Mouse (Mus musculus) neural tube, embryonic 12.5 days (tissue): ENCODE measurements around the gene BC003965. TPM values are rescaled to one million over a fixed set of nuclear protein-coding genes. Genes with fewer than 3 reads are reported as not detected.
A peak's percentile ranks its signal among the peaks of the same experiment; 100 is the strongest.

Source experiments
- ATAC-seq: fragments of 200-750 bp; cut with Nextera tagmentation; 2 replicates; pipeline ENCODE4 v1.8.0; 2017; ENCODE audit warnings: low read depth, mild to moderate bottlenecking, moderate TSS enrichment, moderate library complexity; ENCODE audit not compliant: low FRiP score
- H3K27ac ChIP-seq: fragments of 300-500 bp; sonication (generic); 2 replicates; pipeline ENCODE4 v1.5.1; 2016
- H3K27me3 ChIP-seq: fragments of 300-500 bp; sonication (generic); replicated peaks from 2 replicates; pipeline ENCODE4 v1.6.1; 2016; ENCODE audit warnings: mild to moderate bottlenecking
- H3K36me3 ChIP-seq: fragments of 300-500 bp; sonication (generic); 2 replicates; pipeline ENCODE4 v1.6.1; 2016; ENCODE audit warnings: mild to moderate bottlenecking
- H3K4me1 ChIP-seq: fragments of 300-500 bp; sonication (generic); 2 replicates; pipeline ENCODE4 v1.6.1; 2016
- H3K4me2 ChIP-seq: fragments of 300-500 bp; sonication (generic); replicated peaks from 2 replicates; pipeline ENCODE4 v1.6.1; 2016; ENCODE audit warnings: mild to moderate bottlenecking
- H3K4me3 ChIP-seq: fragments of 300-500 bp; sonication (generic); 2 replicates; pipeline ENCODE4 v1.5.1; 2016
- H3K9ac ChIP-seq: fragments of 300-500 bp; sonication (generic); 2 replicates; pipeline ENCODE4 v1.6.1; 2016; ENCODE audit warnings: mild to moderate bottlenecking
- H3K9me3 ChIP-seq: fragments of 300-500 bp; sonication (generic); 2 replicates; pipeline ENCODE4 v1.6.1; 2016; ENCODE audit warnings: mild to moderate bottlenecking
- WGBS: fragments of 180-500 bp; shearing (Covaris S2); methylation state at CpG from one replicate; pipeline ENCODE4 v1.1.7; 2016; 5-methylcytosine and 5-hydroxymethylcytosine counted together
- polyA plus RNA-seq: library from polyadenylated mRNA; unstranded; fragments of >200 nt; fragmentation: Nextera tagmentation; extraction: Ambion mirVana; gene quantifications from 2 replicates; pipeline ENCODE4 v1.2.1, GENCODE M21; 2016

Gene BC003965
- polyA plus RNA-seq, 1 experiment from 2014 or later: 34.1 TPM

DNA sequence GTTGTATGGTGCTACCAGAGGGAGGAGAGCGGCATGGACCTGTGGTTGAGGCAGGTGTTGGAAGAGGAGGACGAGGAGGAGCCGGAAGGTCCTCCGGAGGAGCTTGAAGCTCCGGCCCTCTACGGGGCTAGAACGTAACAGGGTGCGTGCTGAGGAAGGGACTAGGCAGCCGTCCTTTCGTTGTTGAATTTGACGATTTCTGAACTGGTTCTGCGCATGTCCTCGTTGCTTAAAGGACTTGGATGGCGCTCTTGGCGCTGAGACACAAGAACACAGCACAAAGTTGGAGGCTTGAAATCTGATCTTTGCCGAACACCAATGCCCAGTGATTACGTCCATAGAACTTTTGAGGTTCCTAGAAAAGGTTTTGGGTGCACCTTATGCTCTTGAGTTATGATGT, 607 bp downstream of the BC003965 start:
- peak; percentile 15; the same call in 1 of the 2 replicates for ATAC-seq
- 10% methylated on average over 17 of the region's 17 CpGs for whole genome bisulfite sequencing
- Histone ChIP-seq H3K9me3 (no peaks in the 10 kb centered on the region), H3K9ac (peak overlapping the region; percentile 87), H3K4me2 (peak overlapping the region; percentile 96), H3K27ac (no peak overlapping the region), H3K27me3 (no peaks in the 10 kb centered on the region), H3K4me3 (peak overlapping the region; percentile 78), H3K4me1 (peaks cover 25% of the 10 kb centered on the region), H3K36me3 (no peaks in the 10 kb centered on the region)

DNA sequence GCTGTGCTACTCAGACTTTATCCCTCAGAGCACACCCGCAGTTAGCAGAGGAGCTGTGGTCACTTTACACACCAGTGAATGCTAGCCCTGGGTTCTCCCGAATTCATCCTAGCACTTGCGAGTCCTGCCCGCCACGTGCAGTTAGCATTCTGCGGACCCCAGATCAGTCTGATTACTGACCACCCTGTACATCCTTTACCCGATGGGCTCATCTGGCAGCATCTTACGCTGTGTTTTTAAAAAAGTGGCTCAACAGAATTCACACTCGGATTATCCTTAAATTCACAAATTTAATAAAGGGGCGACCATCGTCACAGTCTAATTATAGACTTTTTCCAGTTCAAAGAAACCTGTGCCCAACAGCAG, 3.4 kb downstream of the BC003965 start:
- no peaks in the 10 kb centered on the region for H3K9me3 ChIP-seq
- WGBS: 7% methylated on average over 11 of the region's 11 CpGs
- peak overlapping the region; percentile 98 for H3K4me3 ChIP-seq
- ATAC-seq: no peak
- H3K4me2 ChIP-seq: peak overlapping the region; percentile 86
- H3K27me3 ChIP-seq: no peaks in the 10 kb centered on the region
- H3K9ac ChIP-seq: peak overlapping the region; percentile 82
- peaks cover 8% of the 10 kb centered on the region; the same call in 1 of the 2 replicates for H3K36me3 ChIP-seq
- no peak overlapping the region for H3K27ac ChIP-seq
- peaks cover 29% of the 10 kb centered on the region for H3K4me1 ChIP-seq

DNA sequence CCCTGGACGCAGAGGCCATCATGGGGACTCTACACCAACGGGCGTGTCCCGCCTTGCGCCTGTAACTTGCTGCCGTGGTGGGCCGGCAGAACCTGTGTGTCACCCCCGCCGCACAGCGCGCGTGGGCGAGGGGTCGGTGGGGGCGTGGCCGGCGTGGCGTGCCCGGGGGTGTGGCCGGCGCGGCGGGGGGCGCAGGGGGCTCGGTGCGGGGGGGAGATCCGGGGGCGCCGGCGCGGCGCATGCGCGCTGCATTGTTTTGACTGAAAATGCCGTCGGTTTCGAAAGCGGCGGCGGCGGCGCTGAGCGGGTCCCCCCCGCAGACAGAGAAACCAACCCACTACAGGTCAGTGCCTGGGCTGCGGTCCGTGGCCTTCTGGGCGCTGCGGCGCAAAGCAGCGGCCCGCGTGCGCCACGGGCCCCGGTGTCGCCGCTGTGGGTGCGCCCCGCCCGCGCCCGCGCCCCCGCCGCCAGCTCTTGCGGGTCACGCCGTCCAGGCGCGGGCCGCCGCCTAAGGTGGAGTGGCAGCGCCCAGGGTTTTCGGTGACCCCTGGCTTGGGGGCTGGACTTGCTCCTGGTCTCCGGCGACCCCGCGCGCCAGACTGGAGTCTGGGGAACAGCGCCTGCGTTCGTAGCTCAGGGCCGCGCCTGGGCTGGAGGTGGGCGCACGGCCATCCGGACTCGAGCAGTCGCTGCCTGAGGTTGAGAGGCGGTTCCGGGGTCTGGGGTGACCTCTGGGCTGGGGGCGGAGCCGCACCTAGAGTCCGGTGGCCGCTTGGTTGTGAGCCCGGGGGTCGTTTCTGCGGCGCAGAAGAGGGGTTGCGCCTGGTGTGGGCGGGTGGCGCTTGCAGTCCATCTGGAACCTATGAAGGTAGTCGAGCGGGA, 4.0 kb downstream of the BC003965 start, which contains the start of gene Unkl:
Gene Unkl, plus strand, starts transcription at position 248 of the 882 bp plus-strand sequence.
- peaks cover 8% of the 10 kb centered on the region; the same call in 1 of the 2 replicates for H3K36me3 ChIP-seq
- H3K4me3 ChIP-seq: peak within 1 kb of the TSS; percentile 98
- H3K9me3 ChIP-seq: no peaks in the 10 kb centered on the region
- H3K4me2 ChIP-seq: peak within 1 kb of the TSS; percentile 86
- H3K9ac ChIP-seq: peak within 1 kb of the TSS; percentile 82
- under 1% methylated on average over 103 of the region's 104 CpGs for WGBS
- H3K4me1 ChIP-seq: peaks cover 26% of the 10 kb centered on the region
- peak; percentile 35 for ATAC-seq
- H3K27ac ChIP-seq: no peak within 1 kb of the TSS
- no peaks in the 10 kb centered on the region for H3K27me3 ChIP-seq

DNA sequence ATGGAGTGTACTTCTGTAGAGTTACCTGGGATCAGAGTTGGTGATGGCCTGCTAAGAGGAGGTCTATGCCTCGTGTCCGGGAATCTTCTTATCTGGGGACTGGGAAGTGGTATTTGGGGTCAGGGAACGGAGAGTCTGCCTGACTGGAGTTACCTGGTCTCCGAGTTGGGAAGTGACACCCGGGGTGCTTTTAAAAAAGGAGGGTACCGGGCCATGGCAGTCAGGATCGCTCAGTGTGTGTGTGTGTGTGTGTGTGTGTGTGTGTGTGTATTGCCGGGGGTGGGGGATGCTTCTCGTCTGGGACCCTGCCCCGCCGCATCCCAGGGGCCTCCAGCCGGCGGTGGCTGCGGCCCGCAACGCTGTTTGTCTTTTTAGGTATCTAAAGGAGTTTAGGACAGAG, 4.7 kb downstream of the BC003965 start:
- 5% methylated on average over 15 of the region's 16 CpGs for WGBS
- Histone ChIP-seq H3K36me3 (peaks cover 8% of the 10 kb centered on the region; the same call in 1 of the 2 replicates), H3K9ac (peak overlapping the region; percentile 82), H3K4me3 (peak overlapping the region; percentile 98), H3K27ac (no peak overlapping the region), H3K4me1 (peaks cover 25% of the 10 kb centered on the region), H3K9me3 (no peaks in the 10 kb centered on the region), H3K27me3 (no peaks in the 10 kb centered on the region), H3K4me2 (peak overlapping the region; percentile 86)
- ATAC-seq: no peak

DNA sequence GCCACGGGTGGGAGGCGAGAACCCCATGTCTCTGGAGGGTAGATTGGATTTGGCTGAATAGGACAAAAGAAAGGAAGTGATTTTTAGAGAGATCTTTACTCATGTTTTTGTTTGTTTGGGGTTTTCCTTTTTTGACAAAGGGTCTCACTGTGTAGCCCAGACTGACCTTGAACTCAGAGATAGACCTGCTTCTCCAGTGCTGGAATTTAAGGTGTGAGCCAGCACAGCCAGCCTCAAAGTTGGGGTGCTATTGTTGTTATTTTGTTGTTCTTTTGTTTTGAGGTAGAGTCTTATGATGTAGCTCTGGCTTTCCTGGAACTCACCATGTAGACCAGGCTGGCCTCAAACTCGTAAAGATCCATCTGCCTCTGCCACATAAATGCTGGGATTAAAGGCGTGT, 18.0 kb downstream of the BC003965 start:
- H3K9ac ChIP-seq: no peak overlapping the region
- peaks cover 52% of the 10 kb centered on the region for H3K36me3 ChIP-seq
- no peak overlapping the region for H3K4me2 ChIP-seq
- H3K9me3 ChIP-seq: no peaks in the 10 kb centered on the region
- H3K27me3 ChIP-seq: no peaks in the 10 kb centered on the region
- WGBS: 96% methylated on average over 4 of the region's 4 CpGs
- no peak overlapping the region for H3K27ac ChIP-seq
- no peaks in the 10 kb centered on the region for H3K4me1 ChIP-seq
- no peak overlapping the region for H3K4me3 ChIP-seq
- ATAC-seq: no peak

DNA sequence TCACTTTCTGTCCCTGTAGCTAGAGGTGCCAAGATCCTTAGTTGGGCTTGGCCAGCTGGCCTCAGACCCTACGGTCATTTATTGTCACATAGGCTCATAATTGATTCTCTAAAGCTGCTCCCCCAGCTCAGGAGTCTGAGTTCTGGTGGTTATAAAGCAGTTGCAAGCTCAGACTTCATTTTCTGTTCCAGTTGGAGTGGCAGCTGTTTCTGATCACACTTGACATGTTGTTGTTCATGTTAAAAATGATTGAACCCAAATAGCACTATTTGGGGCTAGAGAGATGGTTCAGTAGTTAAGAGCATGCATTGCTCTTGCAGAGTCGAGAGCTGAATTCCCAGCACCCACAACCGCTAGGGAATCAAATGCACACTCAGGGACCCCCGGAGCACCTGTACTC, 25.7 kb downstream of the BC003965 start:
- Histone ChIP-seq H3K4me2 (no peak overlapping the region), H3K27ac (no peak overlapping the region), H3K36me3 (peaks cover 89% of the 10 kb centered on the region), H3K4me1 (no peaks in the 10 kb centered on the region), H3K9me3 (no peaks in the 10 kb centered on the region), H3K27me3 (no peaks in the 10 kb centered on the region), H3K9ac (no peak overlapping the region), H3K4me3 (no peak overlapping the region)
- WGBS: 94% methylated on average over 4 of the region's 4 CpGs
- ATAC-seq: no peak

DNA sequence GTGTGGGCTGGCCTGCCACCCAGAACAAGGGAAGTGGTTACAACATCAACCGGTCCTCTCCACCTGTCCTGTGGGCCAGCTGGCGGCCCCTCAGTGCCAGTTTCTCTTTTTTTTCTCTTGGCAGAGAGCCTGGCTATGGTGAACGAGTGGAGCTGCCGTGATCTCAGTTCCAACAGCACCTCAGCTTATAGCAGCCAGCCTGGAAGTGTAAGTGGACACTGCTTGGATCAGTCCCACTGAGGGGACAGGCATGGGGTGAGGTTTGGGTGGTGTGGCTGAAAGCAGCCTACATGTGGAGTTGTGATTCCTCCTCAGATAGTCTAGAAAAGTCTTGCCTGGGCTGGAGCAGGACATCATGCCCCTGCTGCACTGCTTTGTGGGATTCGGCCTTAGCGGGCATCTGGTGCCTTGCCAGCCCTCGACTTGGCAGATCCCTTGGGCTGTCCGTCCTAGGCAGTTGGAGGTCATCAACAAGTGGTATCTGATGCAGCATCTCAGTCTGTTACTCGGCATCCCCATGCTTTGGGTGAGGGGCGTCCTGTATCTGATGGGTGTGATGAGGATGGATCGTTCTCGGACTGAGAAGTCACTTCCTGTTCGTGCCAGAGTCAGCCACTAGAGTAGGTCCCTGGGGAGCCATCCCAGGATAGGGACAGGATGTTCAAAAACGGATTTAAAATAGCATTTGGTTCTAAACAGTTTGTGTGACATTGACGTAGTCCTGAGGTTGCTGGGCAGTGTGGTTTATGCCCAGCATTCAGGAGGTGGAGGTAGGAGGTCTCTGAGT, 26.5 kb downstream of the BC003965 start:
- peaks cover 86% of the 10 kb centered on the region for H3K36me3 ChIP-seq
- no peak for ATAC-seq
- WGBS: 90% methylated on average over 15 of the region's 15 CpGs

DNA sequence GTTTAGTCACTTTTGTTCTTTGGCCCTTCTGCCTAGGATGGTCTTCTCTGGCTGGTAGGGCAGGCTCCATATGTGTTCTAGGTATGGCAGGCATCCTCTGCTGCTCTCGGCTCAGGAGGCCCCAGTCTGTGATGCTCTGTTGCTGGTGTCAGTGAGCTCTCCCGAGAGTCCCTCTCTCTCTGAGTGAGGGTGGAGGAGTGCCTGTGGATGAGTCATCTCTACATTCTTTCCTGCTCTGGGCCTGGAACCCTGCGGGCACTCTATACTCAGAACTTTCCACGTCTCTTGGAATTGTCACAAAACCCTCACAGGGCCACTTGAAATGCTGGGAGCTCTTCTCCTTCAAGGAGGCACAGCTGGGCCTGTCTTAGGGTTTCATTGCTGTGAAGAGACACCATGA, 27.4 kb downstream of the BC003965 start:
- no peak for ATAC-seq
- no peak overlapping the region for H3K4me2 ChIP-seq
- no peak overlapping the region for H3K4me3 ChIP-seq
- no peaks in the 10 kb centered on the region for H3K4me1 ChIP-seq
- WGBS: 93% methylated on average over 4 of the region's 4 CpGs
- no peaks in the 10 kb centered on the region for H3K9me3 ChIP-seq
- no peaks in the 10 kb centered on the region for H3K27me3 ChIP-seq
- peaks cover 82% of the 10 kb centered on the region for H3K36me3 ChIP-seq
- H3K27ac ChIP-seq: no peak overlapping the region
- no peak overlapping the region for H3K9ac ChIP-seq

More for the DNA sequence above, 26.5 kb downstream of the BC003965 start:
- Histone ChIP-seq H3K9me3 (no peaks in the 10 kb centered on the region), H3K4me2 (no peak overlapping the region), H3K4me3 (no peak overlapping the region), H3K4me1 (no peaks in the 10 kb centered on the region), H3K27ac (no peak overlapping the region), H3K27me3 (no peaks in the 10 kb centered on the region), H3K9ac (no peak overlapping the region)

DNA sequence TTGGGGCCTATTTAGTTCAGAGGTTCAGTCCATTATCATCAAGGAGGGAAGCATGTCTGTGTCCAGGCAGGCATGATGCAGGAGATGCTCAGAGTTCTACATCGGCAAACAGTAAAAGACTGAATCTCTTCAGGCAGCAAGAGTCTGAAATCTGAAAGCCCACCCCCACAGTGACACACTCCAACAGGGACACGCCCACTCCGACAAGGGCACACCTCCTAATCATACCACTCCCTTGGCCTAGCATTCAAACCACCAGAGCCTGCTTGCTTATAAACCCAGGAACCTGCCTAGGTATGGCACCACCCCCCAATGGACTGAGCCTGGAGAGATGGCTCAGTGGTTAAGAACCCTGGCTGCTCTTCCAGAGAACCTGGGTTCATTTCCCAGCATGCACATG, 31.1 kb downstream of the BC003965 start:
- no peak for ATAC-seq
- Histone ChIP-seq H3K9me3 (no peaks in the 10 kb centered on the region), H3K4me1 (no peaks in the 10 kb centered on the region), H3K4me3 (no peak overlapping the region), H3K27me3 (no peaks in the 10 kb centered on the region), H3K36me3 (peaks cover 61% of the 10 kb centered on the region), H3K27ac (no peak overlapping the region), H3K9ac (no peak overlapping the region), H3K4me2 (no peak overlapping the region)
- WGBS: 79% methylated on average over 3 of the region's 3 CpGs

DNA sequence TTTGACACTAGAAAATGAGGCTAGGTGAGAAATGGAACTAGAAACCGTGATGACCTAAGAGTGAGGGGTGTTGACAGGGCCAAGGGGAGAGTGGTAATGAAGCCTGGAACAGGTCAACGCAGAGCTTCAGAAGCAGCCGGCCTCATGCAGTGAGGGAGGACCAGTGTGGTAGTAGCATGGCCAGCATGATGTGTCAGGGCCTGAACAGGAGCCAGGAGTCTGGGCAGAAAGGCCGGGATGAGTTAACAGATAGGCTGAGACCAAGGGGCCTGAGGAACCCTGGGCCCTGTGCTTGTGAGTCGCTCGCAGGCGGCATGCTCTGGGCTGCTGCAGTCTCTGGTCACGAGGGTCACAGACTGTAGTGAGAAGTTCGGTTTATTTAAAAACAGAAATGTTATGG, 34.6 kb downstream of the BC003965 start:
- whole genome bisulfite sequencing: 92% methylated on average over 9 of the region's 9 CpGs
- Histone ChIP-seq H3K36me3 (peaks cover 28% of the 10 kb centered on the region), H3K4me1 (peaks cover 11% of the 10 kb centered on the region; the same call in 1 of the 2 replicates), H3K4me2 (no peak overlapping the region), H3K9me3 (no peaks in the 10 kb centered on the region), H3K9ac (no peak overlapping the region), H3K27ac (no peak overlapping the region), H3K4me3 (no peak overlapping the region), H3K27me3 (no peaks in the 10 kb centered on the region)
- ATAC-seq: no peak

DNA sequence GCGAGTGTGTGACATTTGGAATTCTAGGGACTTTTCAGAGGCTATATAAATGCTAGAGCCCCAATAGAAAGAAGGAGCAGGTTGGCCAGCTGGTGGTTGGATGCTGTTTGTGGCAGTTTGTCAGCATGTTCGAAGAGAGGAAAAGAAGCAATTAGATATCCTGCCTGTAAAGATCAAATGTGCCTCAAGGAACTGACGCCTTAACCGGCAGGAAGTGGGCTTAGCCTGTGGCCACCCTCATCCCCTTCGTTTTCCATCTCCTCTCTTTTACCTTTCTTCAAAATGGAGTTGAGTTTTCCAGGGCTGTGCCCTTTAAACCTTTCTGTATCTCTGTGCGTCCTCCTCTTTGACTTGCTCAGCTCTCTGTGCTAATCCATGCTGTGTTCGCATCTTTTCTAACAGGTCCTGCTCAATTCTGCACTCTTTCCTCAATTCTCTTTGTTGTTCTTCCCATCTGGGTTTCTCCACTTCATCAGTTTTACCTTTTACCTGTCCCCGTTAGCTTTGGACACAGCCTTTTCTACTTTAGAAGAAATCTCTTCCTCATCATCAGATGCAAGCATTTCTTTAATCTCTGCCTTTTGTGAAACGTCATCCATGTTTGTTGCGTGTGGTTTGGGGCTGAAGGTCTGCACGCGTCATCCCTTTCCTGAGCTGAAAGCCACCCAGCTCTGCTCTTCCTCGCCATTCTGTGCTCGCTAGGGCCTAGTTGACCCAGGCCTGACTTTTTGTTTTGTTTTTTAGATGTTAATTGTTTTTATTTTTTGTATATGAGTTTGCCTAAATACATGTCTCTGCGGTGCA, 35.3 kb downstream of the BC003965 start:
- H3K9ac ChIP-seq: no peak overlapping the region
- no peak overlapping the region for H3K4me3 ChIP-seq
- H3K4me2 ChIP-seq: no peak overlapping the region
- WGBS: 92% methylated on average over 15 of the region's 15 CpGs
- no peaks in the 10 kb centered on the region for H3K27me3 ChIP-seq
- peaks cover 11% of the 10 kb centered on the region; the same call in 1 of the 2 replicates for H3K4me1 ChIP-seq
- no peak overlapping the region for H3K27ac ChIP-seq
- H3K9me3 ChIP-seq: no peaks in the 10 kb centered on the region
- no peak for ATAC-seq
- peaks cover 21% of the 10 kb centered on the region for H3K36me3 ChIP-seq
